22 mouse cellular contexts compared by ENCODE assay signal in the genomic region with DNA sequence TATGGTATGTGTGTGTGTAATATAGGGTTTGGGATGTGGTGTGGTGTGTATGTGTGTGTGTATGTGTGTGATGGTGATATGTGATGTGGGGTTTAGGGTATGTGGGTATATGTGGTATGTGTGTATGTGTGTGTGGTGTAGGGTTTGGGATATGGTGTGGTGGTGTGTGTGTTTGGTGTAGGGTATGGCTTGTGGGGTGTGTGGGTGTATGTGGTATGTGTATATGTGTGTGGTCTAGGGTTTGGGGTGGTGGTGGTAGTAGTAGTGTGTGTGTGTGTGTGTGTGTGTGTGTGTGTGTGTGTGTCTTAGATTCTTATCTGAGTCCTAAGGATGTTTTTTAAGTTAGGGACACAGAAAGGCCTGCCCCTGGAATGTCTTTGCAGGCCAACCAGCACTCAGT. TPM values are rescaled to one million over a fixed set of nuclear protein-coding genes. Genes with fewer than 3 reads are reported as not detected.
DNase-seq lines count a peak whose midpoint lies in the region; ATAC-seq and TF ChIP-seq lines count a peak whose summit lies in the region.
"Had no signal": no experiment of that assay in that cellular context is flagged by ENCODE, and none has a peak within 500 bp of the region (broad histone marks: within the 10 kb centered on the region; RNA-seq: fewer than 3 reads in every experiment).

No protein-coding gene starts in this region.

- H3K4me1 ChIP-seq in heart, embryonic 10.5 days, result peaks cover 55% of the 10 kb centered on the region
- H3K4me1 ChIP-seq in liver, embryonic 13.5 days (replicated peaks), result peaks cover 91% of the 10 kb centered on the region
- peaks cover 47% of the 10 kb centered on the region for H3K4me1 ChIP-seq in liver, embryonic 11.5 days (replicated peaks; ENCODE audit: control insufficient read depth, insufficient read depth, low read length)
- no peaks in the 10 kb centered on the region for H3K4me1 ChIP-seq in embryonic fibroblast, embryonic 13.5 days (ENCODE audit: control insufficient read depth, insufficient read depth, low read length)
- peaks cover 62% of the 10 kb centered on the region for H3K4me1 ChIP-seq in liver, embryonic 16.5 days (ENCODE audit: control insufficient read depth, low read depth, low read length)
- H3K4me1 ChIP-seq: forebrain, embryonic 10.5 days had no signal

- no peak for ATAC-seq in liver, embryonic 13.5 days (ENCODE audit: low read depth)
- no peak for ATAC-seq in liver, embryonic 11.5 days (replicated peaks; ENCODE audit: low FRiP score)
- ATAC-seq in liver, embryonic 16.5 days (ENCODE audit: low read depth), result no peak
- ATAC-seq: forebrain, embryonic 14.5 days; hindbrain, embryonic 16.5 days; inflammation-experienced regulatory T-cells, adult 6 months; intestine, postnatal 0 days had no signal

- no peaks in the 10 kb centered on the region for H3K9me3 ChIP-seq in heart, embryonic 10.5 days
- no peaks in the 10 kb centered on the region for H3K9me3 ChIP-seq in liver, embryonic 13.5 days (replicated peaks)
- no peaks in the 10 kb centered on the region for H3K9me3 ChIP-seq in liver, embryonic 11.5 days (ENCODE audit: control insufficient read depth, low read length)
- no peaks in the 10 kb centered on the region for H3K9me3 ChIP-seq in liver, embryonic 16.5 days (replicated peaks; ENCODE audit: control insufficient read depth, low read length)
- H3K9me3 ChIP-seq: forebrain, embryonic 10.5 days; heart, embryonic 15.5 days; hindbrain, embryonic 10.5 days had no signal

- peak; percentile 48 for DNase-seq in heart, embryonic 10.5 days (ENCODE audit: low spot score)
- no peak for DNase-seq in heart, postnatal 25 days (ENCODE audit: low spot score)
- DNase-seq in liver, embryonic 13.5 days, result no peak
- no peak for DNase-seq in liver, embryonic 11.5 days (ENCODE audit: low spot score)
- DNase-seq in cerebellum, postnatal 4 days (ENCODE audit: low spot score in 2 of 2), result no peak
- DNase-seq: adrenal gland, adult 2 months; adrenal gland, postnatal 25 days; cerebellum, adult 2 months; cerebellum, postnatal 10 days; embryo, embryonic 11 days; gastrocnemius, postnatal 10 days; heart, postnatal 14 days had no signal

- no peaks in the 10 kb centered on the region for H3K36me3 ChIP-seq in heart, embryonic 10.5 days
- no peaks in the 10 kb centered on the region for H3K36me3 ChIP-seq in liver, embryonic 13.5 days
- no peaks in the 10 kb centered on the region for H3K36me3 ChIP-seq in liver, embryonic 11.5 days (ENCODE audit: control insufficient read depth, insufficient read depth, low read length)
- H3K36me3 ChIP-seq in liver, embryonic 16.5 days (ENCODE audit: control insufficient read depth, insufficient read depth), result no peaks in the 10 kb centered on the region
- H3K36me3 ChIP-seq: forebrain, embryonic 10.5 days; heart, embryonic 15.5 days; hindbrain, embryonic 10.5 days had no signal

- no peak overlapping the region for H3K9ac ChIP-seq in liver, embryonic 13.5 days
- H3K9ac ChIP-seq in liver, embryonic 11.5 days (ENCODE audit: low read depth, low read length), result no peak overlapping the region
- H3K9ac ChIP-seq in liver, embryonic 16.5 days (ENCODE audit: low read depth, low read length), result no peak overlapping the region
- H3K9ac ChIP-seq: heart, embryonic 15.5 days had no signal

- H3K27ac ChIP-seq in heart, embryonic 10.5 days, result no peak overlapping the region
- H3K27ac ChIP-seq in liver, embryonic 13.5 days, result peak overlapping the region; percentile 76
- H3K27ac ChIP-seq in liver, embryonic 11.5 days (ENCODE audit: low read depth, low read length), result no peak overlapping the region
- H3K27ac ChIP-seq in embryonic fibroblast, embryonic 13.5 days (ENCODE audit: insufficient read depth, low read length), result no peak overlapping the region
- H3K27ac ChIP-seq in liver, embryonic 16.5 days (ENCODE audit: low read length), result peak overlapping the region; percentile 46; the same call in 1 of the 2 replicates
- H3K27ac ChIP-seq: forebrain, embryonic 10.5 days; heart, embryonic 15.5 days; hindbrain, embryonic 10.5 days had no signal

- H3K27me3 ChIP-seq in heart, embryonic 10.5 days (ENCODE audit: insufficient read depth, poor library complexity, severe bottlenecking), result no peaks in the 10 kb centered on the region
- H3K27me3 ChIP-seq in liver, embryonic 13.5 days, result no peaks in the 10 kb centered on the region
- H3K27me3 ChIP-seq in liver, embryonic 11.5 days (replicated peaks; ENCODE audit: control insufficient read depth, insufficient read depth, low read length), result no peaks in the 10 kb centered on the region
- H3K27me3 ChIP-seq in liver, embryonic 16.5 days (ENCODE audit: control insufficient read depth, insufficient read depth, low read depth, low read length), result no peaks in the 10 kb centered on the region
- H3K27me3 ChIP-seq: heart, embryonic 15.5 days had no signal

- H3K4me3 ChIP-seq in heart, embryonic 10.5 days, result no peak overlapping the region
- H3K4me3 ChIP-seq in liver, embryonic 13.5 days (replicated peaks), result no peak overlapping the region
- no peak overlapping the region for H3K4me3 ChIP-seq in liver, embryonic 11.5 days (ENCODE audit: low read depth, low read length)
- H3K4me3 ChIP-seq in embryonic fibroblast, embryonic 13.5 days (ENCODE audit: insufficient read depth, low read length), result no peak overlapping the region
- no peak overlapping the region for H3K4me3 ChIP-seq in liver, embryonic 16.5 days (ENCODE audit: low read depth, low read length)
- H3K4me3 ChIP-seq: erythroblast, embryonic 14.5 days; forebrain, embryonic 10.5 days; heart, embryonic 15.5 days; hindbrain, embryonic 10.5 days had no signal

- no peak for TF ChIP-seq POLR2A in embryonic fibroblast, embryonic 13.5 days (IDR thresholded peaks at IDR 0.05; ENCODE audit: low read depth, low read length)

- TF ChIP-seq CTCF in embryonic fibroblast, embryonic 13.5 days (IDR thresholded peaks at IDR 0.05; ENCODE audit: borderline replicate concordance, insufficient read depth, low read length), result 0 out of 2 replicates have a peak, but pooled peaks have one; percentile 3

- H3K4me2 ChIP-seq in liver, embryonic 13.5 days, result no peak overlapping the region
- no peak overlapping the region for H3K4me2 ChIP-seq in liver, embryonic 11.5 days
- no peak overlapping the region for H3K4me2 ChIP-seq in liver, embryonic 16.5 days (ENCODE audit: low read depth, low read length)
- H3K4me2 ChIP-seq: heart, embryonic 15.5 days had no signal

- intact Hi-C loops in heart, postnatal 25 days (cut with DNase I), result no loop called here

RNA-seq across cellular contexts. Expression of a gene that starts 37.3 kb away (rescaled TPM):
- 6.3 and 7.7 TPM in 2 replicates for polyA plus RNA-seq in heart, embryonic 10.5 days (2016; fragmentation: Nextera tagmentation; extraction: Ambion mirVana)
- total RNA-seq in heart, postnatal 25 days (2021), result 10 to 100 TPM; 26.9 to 28.3 TPM
- 8.5 and 10.2 TPM in 2 replicates for polyA plus RNA-seq in liver, embryonic 13.5 days (2015; fragmentation: Nextera tagmentation; extraction: Ambion mirVana)
- polyA plus RNA-seq in liver, embryonic 11.5 days (2014; fragmentation: Nextera tagmentation; extraction: Ambion mirVana), result 5.6 and 7.1 TPM in 2 replicates
- not detected in 2 replicates for polyA plus RNA-seq in embryonic fibroblast, embryonic 13.5 days (2011; ENCODE audit: insufficient read length, low read depth, missing spikeins)
- 8.3 and 8.7 TPM in 2 replicates for polyA plus RNA-seq in liver, embryonic 16.5 days (2015; fragmentation: Nextera tagmentation; extraction: Ambion mirVana)

RNA-seq across cellular contexts. Expression of a gene that starts 41.2 kb away (rescaled TPM):
- 44.5 and 50.9 TPM in 2 replicates for polyA plus RNA-seq in heart, embryonic 10.5 days (2016; fragmentation: Nextera tagmentation; extraction: Ambion mirVana)
- 10 to 100 TPM; 19.9 to 20.9 TPM for total RNA-seq in heart, postnatal 25 days (2021)
- polyA plus RNA-seq in liver, embryonic 13.5 days (2015; fragmentation: Nextera tagmentation; extraction: Ambion mirVana), result 29.7 and 34.6 TPM in 2 replicates
- 40.1 and 40.3 TPM in 2 replicates for polyA plus RNA-seq in liver, embryonic 11.5 days (2014; fragmentation: Nextera tagmentation; extraction: Ambion mirVana)
- 12.6 and 18.0 TPM in 2 replicates for polyA plus RNA-seq in embryonic fibroblast, embryonic 13.5 days (2011; ENCODE audit: insufficient read length, low read depth, missing spikeins)
- 20.3 and 20.5 TPM in 2 replicates for polyA plus RNA-seq in liver, embryonic 16.5 days (2015; fragmentation: Nextera tagmentation; extraction: Ambion mirVana)

Comparison
In these comparisons a context has a peak if more than half of its experiments do, and no peak if none do; other contexts are left out.
1. H3K27ac ChIP-seq: peak in liver, embryonic 13.5 days (single experiment) and liver, embryonic 16.5 days (single experiment); none in heart, embryonic 10.5 days (single experiment), liver, embryonic 11.5 days (single experiment) and embryonic fibroblast, embryonic 13.5 days (single experiment).